Mouse (Mus musculus) testis, adult 2 months (tissue): ENCODE data around the gene AB124611.
A peak's percentile ranks its signal among the peaks of the same experiment; 100 is the strongest.

Source experiments
- CTCF ChIP-seq: fragments of 200-500 bp; IDR thresholded peaks from 2 replicates; pipeline ENCODE4 v1.5.1; 2012; ENCODE audit warnings: low read depth, mild to moderate bottlenecking, inconsistent platforms, low read length, moderate library complexity; ENCODE audit not compliant: control insufficient read depth, insufficient read depth, insufficient replicate concordance
- POLR2A ChIP-seq: fragments of 200-500 bp; IDR thresholded peaks from 2 replicates; pipeline ENCODE4 v1.6.1; 2012; ENCODE audit warnings: low read depth, mild to moderate bottlenecking, inconsistent platforms, low read length, moderate library complexity; ENCODE audit not compliant: control insufficient read depth

GRCm38 (mm10) chr9:21592703-21593121 is 66.7 kb downstream of the AB124611 start, which contains the start of the genes Timm29 and Yipf2:
- TF ChIP-seq CTCF (0 out of 2 replicates have a peak, but pooled peaks have one; percentile 11), POLR2A (peak; percentile 54; the same call in 1 of the 2 replicates)
